ENCODE assay signal across 8 mouse cellular contexts in the genomic region with DNA sequence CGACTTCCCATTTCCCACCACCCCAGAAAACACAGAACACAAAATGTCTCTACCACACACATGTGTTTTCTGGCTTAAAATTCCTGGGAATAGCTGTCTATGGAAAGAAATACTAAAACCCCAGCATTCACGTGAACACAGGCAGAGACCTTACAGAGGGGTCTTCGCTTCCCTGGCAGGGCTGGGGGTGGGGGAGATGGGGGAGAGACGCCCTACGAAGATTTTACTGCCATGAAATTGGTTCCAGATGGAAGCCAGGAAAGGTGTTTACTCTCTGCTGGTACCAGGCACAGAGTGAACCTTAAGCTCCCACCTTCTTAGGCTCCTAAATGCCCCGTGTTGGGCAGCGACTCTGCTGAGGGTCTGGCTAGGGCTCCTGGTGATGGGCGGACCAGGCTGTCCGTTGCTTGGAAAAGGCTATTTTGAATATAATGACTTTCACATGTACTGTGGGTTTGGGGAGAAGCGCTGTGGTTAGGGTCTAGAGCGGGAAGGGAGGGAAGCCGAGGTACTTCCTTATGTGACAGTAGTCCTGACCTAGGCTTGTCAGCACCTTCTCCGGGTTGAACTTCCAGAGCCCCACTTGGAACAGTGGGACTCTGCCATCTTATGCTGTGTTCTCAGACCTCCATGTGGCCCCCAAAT. TPM values are rescaled to one million over a fixed set of nuclear protein-coding genes. Genes with fewer than 3 reads are reported as not detected.
DNase-seq lines count a peak whose midpoint lies in the region; ATAC-seq and TF ChIP-seq lines count a peak whose summit lies in the region.

No protein-coding gene starts in this region.

- intact Hi-C loops in gastrocnemius, adult 2 months (cut with DNase I) = loop anchor here (1.0 to 5.0 kb wide), 4 partner anchors 113 to 273 kb away; a partner anchor contains a TSS

- DNase-seq in gastrocnemius, adult 2 months = no peak
- no peak for DNase-seq in gastrocnemius, postnatal 10 days
- DNase-seq in urinary bladder, adult 18-20 months (ENCODE audit: low spot score in 2 of 2) = no peak
- no peak for DNase-seq in spleen, adult 12 weeks (ENCODE audit: low spot score)
- no peak for DNase-seq in layer of hippocampus, adult 9-11 months

- peak overlapping the region; percentile 59; the same call in 1 of the 2 replicates for H3K9ac ChIP-seq in hindbrain, embryonic 13.5 days

- peaks cover 27% of the 10 kb centered on the region for H3K4me1 ChIP-seq in hindbrain, embryonic 13.5 days (replicated peaks)

- peak overlapping the region; percentile 4 for H3K4me3 ChIP-seq in gastrocnemius, adult 2 months
- H3K4me3 ChIP-seq in hindbrain, embryonic 13.5 days = peak overlapping the region; percentile 12

- peaks cover 26% of the 10 kb centered on the region for H3K27me3 ChIP-seq in hindbrain, embryonic 13.5 days

- H3K27ac ChIP-seq in gastrocnemius, adult 2 months = peak overlapping the region; percentile 75
- H3K27ac ChIP-seq in hindbrain, embryonic 13.5 days = no peak overlapping the region

- no peaks in the 10 kb centered on the region for H3K36me3 ChIP-seq in hindbrain, embryonic 13.5 days

- peak; percentile 54 for ATAC-seq in common myeloid progenitor, adult 5-6 weeks (replicated peaks; ENCODE audit: low read depth, poor library complexity, severe bottlenecking)
- ATAC-seq in hindbrain, embryonic 13.5 days (ENCODE audit: low FRiP score) = no peak
- ATAC-seq in megakaryocyte-erythroid progenitor cell, adult 5-6 weeks (replicated peaks; ENCODE audit: low FRiP score, low TSS enrichment, poor library complexity, severe bottlenecking) = peak; percentile 32; the same call in 1 of the 2 replicates

- H3K9me3 ChIP-seq in hindbrain, embryonic 13.5 days = no peaks in the 10 kb centered on the region

- no peak for TF ChIP-seq CTCF in gastrocnemius, adult 2 months (IDR thresholded peaks at IDR 0.05)

- WGBS in hindbrain, embryonic 13.5 days = 33% methylated on average over 13 of the region's 13 CpGs

- H3K4me2 ChIP-seq in hindbrain, embryonic 13.5 days = peak overlapping the region; percentile 47

RNA-seq across cellular contexts. Expression of a gene that starts 4.6 kb away (rescaled TPM):
- total RNA-seq in gastrocnemius, adult 2 months (2021) = 10 to 100 TPM; 71.5 to 81.6 TPM
- 100 to 1,000 TPM; 104 to 106 TPM for total RNA-seq in gastrocnemius, postnatal 10 days (2021)
- 1.9 and 3.6 TPM in 2 replicates for total RNA-seq in common myeloid progenitor, adult 5-6 weeks (2017)
- polyA plus RNA-seq in hindbrain, embryonic 13.5 days (2015; fragmentation: Nextera tagmentation; extraction: Ambion mirVana) = 32.3 and 37.1 TPM in 2 replicates
- 1.6 TPM in 1 of 2 replicates, not detected in the other for total RNA-seq in megakaryocyte-erythroid progenitor cell, adult 5-6 weeks (2014; fragmentation: Nextera tagmentation)
- total RNA-seq in megakaryocyte-erythroid progenitor cell, adult 5-6 weeks (2017) = 2.4 and 2.7 TPM in 2 replicates

Comparison
In these comparisons a context has a peak if more than half of its experiments do, and no peak if none do; other contexts are left out.
1. RNA of a gene that starts 4.6 kb away (total RNA-seq): 104 to 106 TPM in gastrocnemius, postnatal 10 days and 71.5 to 81.6 TPM in gastrocnemius, adult 2 months; 1.9 to 3.6 TPM in common myeloid progenitor, adult 5-6 weeks and 1.6 to 2.7 TPM in megakaryocyte-erythroid progenitor cell, adult 5-6 weeks; every median in the first group is over 10 times any median in the second.